Mouse (Mus musculus) intestine, embryonic 16.5 days (tissue): ENCODE measurements around the gene Olfr620. TPM values are rescaled to one million over a fixed set of nuclear protein-coding genes. Genes with fewer than 3 reads are reported as not detected.

Experiments used
- microRNA-seq: library from miRNA; unstranded; fragments of <30 nt; microRNA quantifications from one replicate; pipeline ENCODE4, GENCODE M21; 2016
- polyA plus RNA-seq: library from polyadenylated mRNA; unstranded; fragments of >200 nt; fragmentation: Nextera tagmentation; extraction: Ambion mirVana; gene quantifications from 2 replicates; pipeline ENCODE4 v1.2.1, GENCODE M21; 2015

The Olfr620 gene
- polyA plus RNA-seq, 1 experiment from 2014 or later: not detected

Small RNA genes within 50 kb of the gene (microRNA-seq; reads per million reads assigned to microRNA genes)
- not detected for gene Gm26506

Other genes starting within 250 kb of the Olfr620 start
- gene Olfr601, start 249.9 kb downstream of the Olfr620 start, polyA plus RNA-seq: not detected in 2 replicates
- not detected in 2 replicates for gene Olfr603, start 226.4 kb downstream of the Olfr620 start, polyA plus RNA-seq
- gene Usp17lc, start 197.5 kb downstream of the Olfr620 start, polyA plus RNA-seq: not detected in 2 replicates
- not detected in 2 replicates for gene Olfr605, start 167.1 kb downstream of the Olfr620 start, polyA plus RNA-seq
- not detected in 2 replicates for gene Olfr606, start 163.5 kb downstream of the Olfr620 start, polyA plus RNA-seq
- not detected in 2 replicates for gene Olfr607, start 148.4 kb downstream of the Olfr620 start, polyA plus RNA-seq
- gene Olfr608, start 142.7 kb downstream of the Olfr620 start, polyA plus RNA-seq: not detected in 2 replicates
- not detected in 2 replicates for gene Olfr609, start 114.5 kb downstream of the Olfr620 start, polyA plus RNA-seq
- not detected in 2 replicates for gene Olfr610, start 100.4 kb downstream of the Olfr620 start, polyA plus RNA-seq
- gene Olfr611, start 91.7 kb downstream of the Olfr620 start, polyA plus RNA-seq: not detected in 2 replicates
- gene Olfr612, start 69.8 kb downstream of the Olfr620 start, polyA plus RNA-seq: not detected in 2 replicates
- gene Olfr613, start 64.5 kb downstream of the Olfr620 start, polyA plus RNA-seq: not detected in 2 replicates
- gene Olfr615, start 56.5 kb downstream of the Olfr620 start, polyA plus RNA-seq: not detected in 2 replicates
- not detected in 2 replicates for gene Olfr616, start 43.4 kb downstream of the Olfr620 start, polyA plus RNA-seq
- not detected in 2 replicates for gene Olfr617, start 39.5 kb downstream of the Olfr620 start, polyA plus RNA-seq
- not detected in 2 replicates for gene Olfr618, start 22.4 kb downstream of the Olfr620 start, polyA plus RNA-seq
- gene Olfr619, start 12.0 kb downstream of the Olfr620 start, polyA plus RNA-seq: not detected in 2 replicates
- gene Olfr622, start 30.2 kb upstream of the Olfr620 start, polyA plus RNA-seq: not detected in 2 replicates
- gene Olfr623, start 51.2 kb upstream of the Olfr620 start, polyA plus RNA-seq: not detected in 2 replicates
- gene Olfr624, start 58.7 kb upstream of the Olfr620 start, polyA plus RNA-seq: 0.04 and 0.06 TPM in 2 replicates
- not detected in 2 replicates for gene Olfr625-ps1, start 70.2 kb upstream of the Olfr620 start, polyA plus RNA-seq
- gene Olfr243, start 102.1 kb upstream of the Olfr620 start, polyA plus RNA-seq: not detected in 2 replicates
- not detected in 2 replicates for gene Olfr628, start 117.8 kb upstream of the Olfr620 start, polyA plus RNA-seq
- not detected in 2 replicates for gene Olfr629, start 132.4 kb upstream of the Olfr620 start, polyA plus RNA-seq
- not detected in 2 replicates for gene Olfr630, start 144.8 kb upstream of the Olfr620 start, polyA plus RNA-seq
- gene Olfr69, start 159.1 kb upstream of the Olfr620 start, polyA plus RNA-seq: not detected in 2 replicates
- not detected in 2 replicates for gene Olfr68, start 167.2 kb upstream of the Olfr620 start, polyA plus RNA-seq
- gene Olfr67, start 179.3 kb upstream of the Olfr620 start, polyA plus RNA-seq: not detected in 2 replicates
- gene Hbb-bt, start 201.5 kb upstream of the Olfr620 start, polyA plus RNA-seq: 1,955 and 2,476 TPM in 2 replicates
- 6,207 and 7,496 TPM in 2 replicates for gene Hbb-bs, start 215.6 kb upstream of the Olfr620 start, polyA plus RNA-seq
- not detected in 2 replicates for gene Hbb-bh2, start 228.0 kb upstream of the Olfr620 start, polyA plus RNA-seq
- 0.64 and 1.2 TPM in 2 replicates for gene Hbb-bh1, start 230.6 kb upstream of the Olfr620 start, polyA plus RNA-seq
- 30.0 and 42.2 TPM in 2 replicates for gene Hbb-y, start 240.7 kb upstream of the Olfr620 start, polyA plus RNA-seq